Mouse (Mus musculus) MEL (cell line): ENCODE results near the gene Dlgap1.

Experiments
- CTCF ChIP-seq, 3 experiments: IDR thresholded peaks in 2 of 3; conservative IDR thresholded peaks in 1 of 3; 2 replicates each; pipeline ENCODE4 v1.5.1; 2011 to 2012; ENCODE audit warnings: low read length in 3 of 3, low read depth in 2 of 3, mild to moderate bottlenecking in 2 of 3, improper control_type of control experiment in 1 of 3, inconsistent platforms in 1 of 3, mixed read lengths in 1 of 3, moderate library complexity in 1 of 3; ENCODE audit not compliant: control insufficient read depth in 1 of 3, insufficient read depth in 1 of 3, poor library complexity in 1 of 3, severe bottlenecking in 1 of 3
- MAX ChIP-seq: IDR thresholded peaks from 2 replicates; pipeline ENCODE4 v1.6.1; 2011; ENCODE audit warnings: low read length, improper control_type of control experiment
- POLR2A ChIP-seq, 2 experiments: IDR thresholded peaks; 2 replicates each; pipeline ENCODE4 v1.6.1; 2011 to 2012; ENCODE audit warnings: low read length in 2 of 2, mild to moderate bottlenecking in 2 of 2, control low read depth in 1 of 2, improper control_type of control experiment in 1 of 2, low read depth in 1 of 2, moderate library complexity in 1 of 2; ENCODE audit not compliant: control insufficient read depth in 1 of 2, insufficient read depth in 1 of 2, poor library complexity in 1 of 2
- POLR2AphosphoS2 ChIP-seq: IDR thresholded peaks from 2 replicates; pipeline ENCODE4 v1.6.1; 2011; ENCODE audit warnings: low read length, improper control_type of control experiment

- TF ChIP-seq POLR2A (IDR thresholded peaks at IDR 0.05; ENCODE audit: control insufficient read depth in 1 of 2, insufficient read depth in 1 of 2, low read depth in 1 of 2, low read length in 2 of 2, poor library complexity in 1 of 2) (no peak), CTCF (IDR thresholded peaks at IDR 0.05 in 2 of 3, conservative IDR thresholded peaks at IDR 0.05 in 1 of 3; ENCODE audit: control insufficient read depth in 1 of 3, insufficient read depth in 1 of 3, low read depth in 2 of 3, low read length in 3 of 3, poor library complexity in 1 of 3, severe bottlenecking in 1 of 3) (no peak), MAX (no peak), POLR2AphosphoS2 (no peak)
Observed at GRCm38 (mm10) chr17:70341920-70342319, 373.0 kb downstream of the Dlgap1 start.
